In genomic region chr10:84549146-84549919, GRCm38 (mm10) we compare ENCODE assay signal across 16 mouse cellular contexts. TPM values are rescaled to one million over a fixed set of nuclear protein-coding genes. Genes with fewer than 3 reads are reported as not detected.
DNase-seq lines count a peak whose midpoint lies in the region; ATAC-seq and TF ChIP-seq lines count a peak whose summit lies in the region.
"Had no signal": no experiment of that assay in that cellular context is flagged by ENCODE, and none has a peak within 500 bp of the region (broad histone marks: within the 10 kb centered on the region; RNA-seq: fewer than 3 reads in every experiment).

No protein-coding gene starts in this region.

- no peak for TF ChIP-seq POLR2A in bone marrow macrophage, adult 2 months (IDR thresholded peaks at IDR 0.05; ENCODE audit: borderline replicate concordance, low read depth, low read length)

- no peak overlapping the region for H3K4me3 ChIP-seq in midbrain, embryonic 11.5 days (ENCODE audit: low read depth, low read length)
- H3K4me3 ChIP-seq in midbrain, embryonic 14.5 days (replicated peaks; ENCODE audit: low read depth, low read length) = no peak overlapping the region
- no peak overlapping the region for H3K4me3 ChIP-seq in bone marrow macrophage, adult 2 months (ENCODE audit: insufficient read depth, low read length)
- H3K4me3 ChIP-seq in liver, postnatal 0 days (ENCODE audit: low read depth, low read length) = no peak overlapping the region
- H3K4me3 ChIP-seq: forebrain, embryonic 15.5 days; hindbrain, embryonic 13.5 days; limb, embryonic 15.5 days had no signal

- no peaks in the 10 kb centered on the region for H3K27me3 ChIP-seq in midbrain, embryonic 11.5 days (ENCODE audit: control insufficient read depth, insufficient read depth, low read length)
- H3K27me3 ChIP-seq in midbrain, embryonic 14.5 days (ENCODE audit: control insufficient read depth, insufficient read depth, low read length) = no peaks in the 10 kb centered on the region
- H3K27me3 ChIP-seq in liver, postnatal 0 days (ENCODE audit: insufficient read depth, low read length) = no peaks in the 10 kb centered on the region
- H3K27me3 ChIP-seq: forebrain, embryonic 15.5 days; hindbrain, embryonic 13.5 days; limb, embryonic 15.5 days had no signal

- no peak overlapping the region for H3K27ac ChIP-seq in midbrain, embryonic 11.5 days (ENCODE audit: low read depth, low read length)
- H3K27ac ChIP-seq in midbrain, embryonic 14.5 days (replicated peaks; ENCODE audit: low read depth, low read length) = no peak overlapping the region
- peak overlapping the region; percentile 93 for H3K27ac ChIP-seq in bone marrow macrophage, adult 2 months (ENCODE audit: insufficient read depth, low read depth, low read length)
- H3K27ac ChIP-seq in liver, postnatal 0 days (ENCODE audit: low read depth) = peak overlapping the region; percentile 79
- H3K27ac ChIP-seq: forebrain, embryonic 15.5 days; hindbrain, embryonic 13.5 days; limb, embryonic 15.5 days had no signal

- no peak overlapping the region for H3K4me2 ChIP-seq in midbrain, embryonic 11.5 days
- no peak overlapping the region for H3K4me2 ChIP-seq in midbrain, embryonic 14.5 days (ENCODE audit: low read length)
- 0 out of 2 replicates have a peak overlapping the region, but pooled peaks have one; percentile 16 for H3K4me2 ChIP-seq in liver, postnatal 0 days (ENCODE audit: low read depth, low read length)
- H3K4me2 ChIP-seq: forebrain, embryonic 15.5 days; hindbrain, embryonic 13.5 days; limb, embryonic 15.5 days had no signal

- H3K4me1 ChIP-seq in midbrain, embryonic 11.5 days (ENCODE audit: control insufficient read depth, insufficient read depth, low read length) = no peaks in the 10 kb centered on the region
- no peaks in the 10 kb centered on the region for H3K4me1 ChIP-seq in midbrain, embryonic 14.5 days (ENCODE audit: control insufficient read depth, insufficient read depth, low read length)
- peaks cover 25% of the 10 kb centered on the region for H3K4me1 ChIP-seq in bone marrow macrophage, adult 2 months (ENCODE audit: control insufficient read depth, insufficient read depth, low read length)
- peaks cover 6% of the 10 kb centered on the region for H3K4me1 ChIP-seq in liver, postnatal 0 days (ENCODE audit: insufficient read depth)
- H3K4me1 ChIP-seq: forebrain, embryonic 15.5 days; hindbrain, embryonic 13.5 days had no signal

- no peaks in the 10 kb centered on the region for H3K36me3 ChIP-seq in midbrain, embryonic 11.5 days (ENCODE audit: control insufficient read depth, insufficient read depth, low read length)
- no peaks in the 10 kb centered on the region for H3K36me3 ChIP-seq in midbrain, embryonic 14.5 days (ENCODE audit: control insufficient read depth, insufficient read depth, low read length)
- no peaks in the 10 kb centered on the region for H3K36me3 ChIP-seq in liver, postnatal 0 days (replicated peaks; ENCODE audit: insufficient read depth, low read length)
- H3K36me3 ChIP-seq: forebrain, embryonic 15.5 days; hindbrain, embryonic 13.5 days; limb, embryonic 15.5 days had no signal

- no peak for ATAC-seq in midbrain, embryonic 11.5 days (ENCODE audit: low FRiP score)
- ATAC-seq in midbrain, embryonic 14.5 days (ENCODE audit: low FRiP score, low TSS enrichment) = no peak
- ATAC-seq in liver, postnatal 0 days = no peak
- ATAC-seq in erythroblast, adult 5-6 weeks (replicated peaks; ENCODE audit: low FRiP score, poor library complexity, severe bottlenecking) = no peak
- ATAC-seq: forebrain, embryonic 15.5 days had no signal

- WGBS in midbrain, embryonic 11.5 days = 80% methylated on average over 17 of the region's 17 CpGs
- 69% methylated on average over 17 of the region's 17 CpGs for WGBS in midbrain, embryonic 14.5 days
- WGBS in liver, postnatal 0 days (ENCODE audit: insufficient replicate concordance) = 55% methylated on average over 17 of the region's 17 CpGs

- no peak overlapping the region for H3K9ac ChIP-seq in midbrain, embryonic 11.5 days (ENCODE audit: low read length)
- no peak overlapping the region for H3K9ac ChIP-seq in midbrain, embryonic 14.5 days (replicated peaks; ENCODE audit: low read length)
- H3K9ac ChIP-seq in liver, postnatal 0 days (replicated peaks) = no peak overlapping the region
- H3K9ac ChIP-seq: forebrain, embryonic 15.5 days; hindbrain, embryonic 13.5 days; limb, embryonic 15.5 days had no signal

- TF ChIP-seq CTCF in bone marrow macrophage, adult 2 months (IDR thresholded peaks at IDR 0.05; ENCODE audit: low read depth, low read length) = no peak
- TF ChIP-seq CTCF in liver, postnatal 0 days (IDR thresholded peaks at IDR 0.05; ENCODE audit: low read depth) = no peak

- H3K9me3 ChIP-seq in midbrain, embryonic 11.5 days (ENCODE audit: control insufficient read depth, low read length) = no peaks in the 10 kb centered on the region
- no peaks in the 10 kb centered on the region for H3K9me3 ChIP-seq in midbrain, embryonic 14.5 days (ENCODE audit: control insufficient read depth, low read length)
- no peaks in the 10 kb centered on the region for H3K9me3 ChIP-seq in liver, postnatal 0 days (ENCODE audit: low read length)
- H3K9me3 ChIP-seq: forebrain, embryonic 15.5 days; hindbrain, embryonic 13.5 days; limb, embryonic 15.5 days had no signal

- peak; percentile 73 for DNase-seq in midbrain, embryonic 11.5 days (ENCODE audit: low spot score, missing footprints)
- no peak for DNase-seq in midbrain, embryonic 14.5 days
- DNase-seq in liver, postnatal 0 days = no peak
- DNase-seq in c-Kit-positive CD71-positive TER-119-positive erythroid progenitor cells, embryonic 14.5 days (ENCODE audit: low spot score) = no peak
- no peak for DNase-seq in cerebellum, postnatal 36 days
- DNase-seq: adrenal gland, postnatal 10 days; cerebellum, adult 11 months; gastrocnemius, postnatal 14 days; kidney, adult 18-20 months; kidney, postnatal 4 days; retina, postnatal 1 day had no signal

- TF ChIP-seq EP300 in liver, postnatal 0 days (IDR thresholded peaks at IDR 0.05; ENCODE audit: low read depth) = no peak

RNA-seq across cellular contexts. Expression of gene Ckap4, which starts 15.5 kb away (rescaled TPM):
- 83.6 and 89.2 TPM in 2 replicates for polyA plus RNA-seq in midbrain, embryonic 11.5 days (2014; fragmentation: Nextera tagmentation; extraction: Ambion mirVana)
- 57.2 and 71.5 TPM in 2 replicates for polyA plus RNA-seq in midbrain, embryonic 14.5 days (2014; fragmentation: Nextera tagmentation; extraction: Ambion mirVana)
- 19.2 and 19.9 TPM in 2 replicates for polyA plus RNA-seq in bone marrow macrophage, adult 2 months (2012; ENCODE audit: insufficient read depth, insufficient read length, missing spikeins)
- 10.3 and 10.6 TPM in 2 replicates for polyA plus RNA-seq in liver, postnatal 0 days (2015; fragmentation: Nextera tagmentation; extraction: Ambion mirVana)
- 43.8 and 45.6 TPM in 2 replicates for total RNA-seq in erythroblast, adult 5-6 weeks (2015; ENCODE audit: low replicate concordance)
- 29.6 and 38.4 TPM in 2 replicates for total RNA-seq in erythroblast, adult 5-6 weeks (2017; ENCODE audit: low replicate concordance)

RNA-seq across cellular contexts. Expression of gene Tcp11l2, which starts 27.1 kb away (rescaled TPM):
- 9.4 and 10.7 TPM in 2 replicates for polyA plus RNA-seq in midbrain, embryonic 11.5 days (2014; fragmentation: Nextera tagmentation; extraction: Ambion mirVana)
- polyA plus RNA-seq in midbrain, embryonic 14.5 days (2014; fragmentation: Nextera tagmentation; extraction: Ambion mirVana) = 17.3 and 22.1 TPM in 2 replicates
- 53.1 and 57.5 TPM in 2 replicates for polyA plus RNA-seq in bone marrow macrophage, adult 2 months (2012; ENCODE audit: insufficient read depth, insufficient read length, missing spikeins)
- 29.8 and 36.8 TPM in 2 replicates for polyA plus RNA-seq in liver, postnatal 0 days (2015; fragmentation: Nextera tagmentation; extraction: Ambion mirVana)
- 604 and 645 TPM in 2 replicates for total RNA-seq in erythroblast, adult 5-6 weeks (2015; ENCODE audit: low replicate concordance)
- total RNA-seq in erythroblast, adult 5-6 weeks (2017; ENCODE audit: low replicate concordance) = 495 and 623 TPM in 2 replicates

Comparison
In these comparisons a context has a peak if more than half of its experiments do, and no peak if none do; other contexts are left out.
1. H3K27ac ChIP-seq: peak in bone marrow macrophage, adult 2 months (single experiment) and liver, postnatal 0 days (single experiment); none in midbrain, embryonic 11.5 days (single experiment) and midbrain, embryonic 14.5 days (single experiment).